Mouse (Mus musculus): ENCODE measurements around the gene Gba. TPM values are rescaled to one million over a fixed set of nuclear protein-coding genes. Genes with fewer than 3 reads are reported as not detected.

Gene Gba
- polyA plus RNA-seq, 1 experiment = 59.6 TPM

- Histone ChIP-seq H3K36me3 (ENCODE audit: control insufficient read depth, insufficient read depth, low read length) (peaks cover 50% of the 10 kb centered on the region), H3K4me3 (ENCODE audit: extremely low read depth, insufficient read depth, insufficient read length) (no peak overlapping the region), H3K27ac (ENCODE audit: insufficient read depth, low read length) (no peak overlapping the region), H3K4me1 (ENCODE audit: control insufficient read depth, insufficient read depth, insufficient read length) (peaks cover 3% of the 10 kb centered on the region; the same call in 1 of the 2 replicates), H3K27me3 (ENCODE audit: control insufficient read depth, insufficient read depth, low read length) (no peaks in the 10 kb centered on the region)
- DNase-seq (ENCODE audit: low read depth in 1 of 2, low spot score in 2 of 2) = no peak
- 96% methylated on average over 11 of the region's 11 CpGs for WGBS
- TF ChIP-seq POLR2A (IDR thresholded peaks at IDR 0.05; ENCODE audit: low read depth, low read length) = no peak
- no peak for TF ChIP-seq CTCF (IDR thresholded peaks at IDR 0.05; ENCODE audit: extremely low read depth, insufficient read depth, insufficient read length, insufficient replicate concordance)
These were observed 27.9 kb upstream of the Gba start for GRCm38 (mm10) chr3:89174844-89175243.

GRCm38 (mm10) chr3:89175544-89175943 lies 27.2 kb upstream of the Gba start:
- DNase-seq (ENCODE audit: low read depth in 1 of 2, low spot score in 2 of 2) = no peak
- Histone ChIP-seq H3K27ac (ENCODE audit: insufficient read depth, low read length) (no peak overlapping the region), H3K36me3 (ENCODE audit: control insufficient read depth, insufficient read depth, low read length) (peaks cover 47% of the 10 kb centered on the region), H3K4me3 (ENCODE audit: extremely low read depth, insufficient read depth, insufficient read length) (no peak overlapping the region), H3K4me1 (ENCODE audit: control insufficient read depth, insufficient read depth, insufficient read length) (peaks cover 3% of the 10 kb centered on the region; the same call in 1 of the 2 replicates), H3K27me3 (ENCODE audit: control insufficient read depth, insufficient read depth, low read length) (no peaks in the 10 kb centered on the region)
- TF ChIP-seq CTCF (IDR thresholded peaks at IDR 0.05; ENCODE audit: extremely low read depth, insufficient read depth, insufficient read length, insufficient replicate concordance) = no peak
- TF ChIP-seq POLR2A (IDR thresholded peaks at IDR 0.05; ENCODE audit: low read depth, low read length) = no peak
- WGBS = 93% methylated on average over 10 of the region's 10 CpGs

- Histone ChIP-seq H3K27me3 (ENCODE audit: control insufficient read depth, insufficient read depth, low read length) (no peaks in the 10 kb centered on the region), H3K4me3 (ENCODE audit: extremely low read depth, insufficient read depth, insufficient read length) (no peak overlapping the region), H3K27ac (ENCODE audit: insufficient read depth, low read length) (no peak overlapping the region), H3K36me3 (ENCODE audit: control insufficient read depth, insufficient read depth, low read length) (peaks cover 45% of the 10 kb centered on the region), H3K4me1 (ENCODE audit: control insufficient read depth, insufficient read depth, insufficient read length) (peaks cover 3% of the 10 kb centered on the region; the same call in 1 of the 2 replicates)
- TF ChIP-seq POLR2A (IDR thresholded peaks at IDR 0.05; ENCODE audit: low read depth, low read length) (no peak), CTCF (IDR thresholded peaks at IDR 0.05; ENCODE audit: extremely low read depth, insufficient read depth, insufficient read length, insufficient replicate concordance) (no peak)
- DNase-seq (ENCODE audit: low read depth in 1 of 2, low spot score in 2 of 2) = no peak
- WGBS = 94% methylated on average over 7 of the region's 7 CpGs
These were observed 26.3 kb upstream of the Gba start for GRCm38 (mm10) chr3:89176421-89176820.

- peaks cover 44% of the 10 kb centered on the region for H3K36me3 ChIP-seq (ENCODE audit: control insufficient read depth, insufficient read depth, low read length)
- H3K4me1 ChIP-seq (ENCODE audit: control insufficient read depth, insufficient read depth, insufficient read length) = peaks cover 3% of the 10 kb centered on the region; the same call in 1 of the 2 replicates
- DNase-seq (ENCODE audit: low read depth in 1 of 2, low spot score in 2 of 2) = peak; percentile 75 to 93
- TF ChIP-seq CTCF (IDR thresholded peaks at IDR 0.05; ENCODE audit: extremely low read depth, insufficient read depth, insufficient read length, insufficient replicate concordance) (no peak), POLR2A (IDR thresholded peaks at IDR 0.05; ENCODE audit: low read depth, low read length) (peak; percentile 64; the same call in 1 of the 2 replicates)
- H3K27me3 ChIP-seq (ENCODE audit: control insufficient read depth, insufficient read depth, low read length) = no peaks in the 10 kb centered on the region
- WGBS = under 1% methylated on average over 43 of the region's 43 CpGs
- peak within 1 kb of the TSS; percentile 73 for H3K4me3 ChIP-seq (ENCODE audit: extremely low read depth, insufficient read depth, insufficient read length)
- H3K27ac ChIP-seq (ENCODE audit: insufficient read depth, low read length) = peak within 1 kb of the TSS; percentile 66
These were observed 25.3 kb upstream of the Gba start, which contains the start of gene Scamp3 for GRCm38 (mm10) chr3:89177242-89178106. TSS of gene Scamp3 (plus strand) at chr3:89177473.

- TF ChIP-seq POLR2A (IDR thresholded peaks at IDR 0.05; ENCODE audit: low read depth, low read length) (no peak), CTCF (IDR thresholded peaks at IDR 0.05; ENCODE audit: extremely low read depth, insufficient read depth, insufficient read length, insufficient replicate concordance) (no peak)
- 5% methylated on average over 6 of the region's 6 CpGs for WGBS
- H3K36me3 ChIP-seq (ENCODE audit: control insufficient read depth, insufficient read depth, low read length) = peaks cover 40% of the 10 kb centered on the region
- peak overlapping the region; percentile 73 for H3K4me3 ChIP-seq (ENCODE audit: extremely low read depth, insufficient read depth, insufficient read length)
- H3K27me3 ChIP-seq (ENCODE audit: control insufficient read depth, insufficient read depth, low read length) = no peaks in the 10 kb centered on the region
- peak overlapping the region; percentile 66; the same call in 1 of the 2 replicates for H3K27ac ChIP-seq (ENCODE audit: insufficient read depth, low read length)
- no peak for DNase-seq (ENCODE audit: low read depth in 1 of 2, low spot score in 2 of 2)
- H3K4me1 ChIP-seq (ENCODE audit: control insufficient read depth, insufficient read depth, insufficient read length) = peaks cover 4% of the 10 kb centered on the region; the same call in 1 of the 2 replicates
These were observed 24.7 kb upstream of the Gba start for GRCm38 (mm10) chr3:89178107-89178385.

- H3K27me3 ChIP-seq (ENCODE audit: control insufficient read depth, insufficient read depth, low read length) = no peaks in the 10 kb centered on the region
- peaks cover 14% of the 10 kb centered on the region for H3K4me1 ChIP-seq (ENCODE audit: control insufficient read depth, insufficient read depth, insufficient read length)
- WGBS = 84% methylated on average over 11 of the region's 11 CpGs
- peak overlapping the region; percentile 29; the same call in 1 of the 2 replicates for H3K27ac ChIP-seq (ENCODE audit: insufficient read depth, low read length)
- no peak overlapping the region for H3K4me3 ChIP-seq (ENCODE audit: extremely low read depth, insufficient read depth, insufficient read length)
- DNase-seq (ENCODE audit: low read depth in 1 of 2, low spot score in 2 of 2) = no peak
- peaks cover 30% of the 10 kb centered on the region for H3K36me3 ChIP-seq (ENCODE audit: control insufficient read depth, insufficient read depth, low read length)
- TF ChIP-seq POLR2A (IDR thresholded peaks at IDR 0.05; ENCODE audit: low read depth, low read length) (no peak), CTCF (IDR thresholded peaks at IDR 0.05; ENCODE audit: extremely low read depth, insufficient read depth, insufficient read length, insufficient replicate concordance) (no peak)
These were observed 23.7 kb upstream of the Gba start for GRCm38 (mm10) chr3:89179056-89179455.
